Mouse (Mus musculus): ENCODE results near the gene Commd2.

GRCm38 (mm10) chr3:57691772-57692171, 40.3 kb upstream of the Commd2 start:
- no peak for TF ChIP-seq CTCF (IDR thresholded peaks at IDR 0.05; ENCODE audit: control insufficient read depth, insufficient read depth, insufficient read length)
- TF ChIP-seq MYOD1 (IDR thresholded peaks at IDR 0.05; ENCODE audit: control insufficient read depth, insufficient read length, low read depth) = no peak
- TF ChIP-seq CEBPB (IDR thresholded peaks at IDR 0.05; ENCODE audit: low read depth) = no peak
- no peak for TF ChIP-seq MYOG (IDR thresholded peaks at IDR 0.05; ENCODE audit: control insufficient read depth, extremely low read depth, insufficient read length)
- no peak for TF ChIP-seq FOSL1 (IDR thresholded peaks at IDR 0.05; ENCODE audit: insufficient read depth, low read length, poor library complexity, severe bottlenecking)

Data from C2C12 (cell line).